Mouse (Mus musculus) G1E (cell line): ENCODE results near the gene Rbm47.

ENCODE experiments used
- CTCF ChIP-seq: IDR thresholded peaks from 2 replicates; pipeline ENCODE4 v1.5.1; 2012; ENCODE audit warnings: low read depth, low read length, inconsistent platforms, mixed read lengths
- GATA2 ChIP-seq: IDR thresholded peaks from 2 replicates; pipeline ENCODE4 v1.6.1; 2012; ENCODE audit warnings: low read depth, low read length, inconsistent platforms, borderline replicate concordance

DNA sequence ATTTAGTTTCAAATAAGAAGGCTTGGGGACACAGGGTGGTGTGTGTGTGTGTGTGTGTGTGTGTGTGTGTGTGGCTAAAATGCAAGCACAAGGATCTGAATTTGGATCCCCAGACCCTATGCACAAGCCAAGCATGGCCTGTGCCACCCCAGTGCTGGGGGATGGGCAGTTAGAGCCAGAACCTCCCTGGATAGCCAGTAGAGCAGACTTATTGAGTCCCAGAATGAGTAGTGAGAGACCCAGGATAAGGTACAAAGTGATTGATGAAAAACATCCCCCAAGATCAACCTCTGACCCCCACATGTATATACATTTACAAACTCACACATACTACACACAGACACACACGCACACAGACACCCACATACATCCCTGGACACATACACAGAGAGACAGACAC is 86.6 kb downstream of the Rbm47 start:
- TF ChIP-seq CTCF (no peak), GATA2 (no peak)
